Mouse (Mus musculus) olfactory bulb, adult 2 months (tissue): ENCODE measurements around the gene Tbcc.

Source experiments
- CTCF ChIP-seq: fragments of 200-500 bp; IDR thresholded peaks from 2 replicates; pipeline ENCODE4 v1.5.1; 2012; ENCODE audit warnings: low read depth, mild to moderate bottlenecking, low read length, moderate library complexity; ENCODE audit not compliant: insufficient read depth
- POLR2A ChIP-seq: fragments of 200-500 bp; IDR thresholded peaks from 2 replicates; pipeline ENCODE4 v1.6.1; 2012; ENCODE audit warnings: mild to moderate bottlenecking, low read depth, low read length, moderate library complexity; ENCODE audit not compliant: insufficient read depth

DNA sequence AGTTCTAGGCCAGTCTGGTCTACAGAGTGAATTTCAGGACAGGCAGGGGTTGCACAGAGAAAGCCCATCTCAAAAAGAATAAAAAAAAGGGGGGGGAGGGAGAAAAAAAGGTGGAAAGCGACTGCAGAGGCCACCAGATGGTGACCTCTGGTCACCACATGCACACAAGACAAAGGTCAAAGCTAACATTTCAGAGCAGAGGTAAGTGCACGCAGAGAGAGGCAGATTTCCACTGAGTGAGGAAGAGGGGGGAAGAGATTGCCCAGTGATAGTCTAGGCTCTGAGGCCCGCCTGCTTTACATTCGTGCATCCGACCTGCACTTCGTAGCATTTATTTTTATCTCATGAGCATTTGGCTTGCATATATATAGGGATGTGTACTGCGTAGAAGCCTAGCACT is 17.7 kb upstream of the Tbcc start:
- TF ChIP-seq POLR2A = no peak
- TF ChIP-seq CTCF = no peak
